Mouse (Mus musculus): ENCODE measurements around the gene Rhebl1. TPM values are rescaled to one million over a fixed set of nuclear protein-coding genes. Genes with fewer than 3 reads are reported as not detected.

Gene Rhebl1
- total and polyA plus RNA-seq, 2 experiments from 2014 or later, result 10.2 to 25.7 TPM

- DNase-seq (ENCODE audit: low spot score), result peak; percentile 98
- Histone ChIP-seq H3K27me3 (ENCODE audit: insufficient read depth, low read length) (no peaks in the 10 kb centered on the region), H3K4me1 (ENCODE audit: insufficient read depth, low read length) (peaks cover 27% of the 10 kb centered on the region), H3K4me2 (ENCODE audit: low read depth, low read length) (peak overlapping the region; percentile 99), H3K9ac (replicated peaks; ENCODE audit: low read length) (peak overlapping the region; percentile 99), H3K4me3 (ENCODE audit: low read length) (peak overlapping the region; percentile 100), H3K27ac (peak overlapping the region; percentile 100), H3K36me3 (ENCODE audit: insufficient read depth, low read length) (no peaks in the 10 kb centered on the region), H3K9me3 (ENCODE audit: low read length) (no peaks in the 10 kb centered on the region)
- WGBS, result 2% methylated on average over 47 of the region's 51 CpGs
- peak; percentile 28; the same call in 1 of the 2 replicates for TF ChIP-seq CTCF (IDR thresholded peaks at IDR 0.05; ENCODE audit: low read depth)
- ATAC-seq, result peak; percentile 88
Measured at GRCm38 (mm10) chr15:98871916-98872888, 22.1 kb downstream of the Rhebl1 start.

DNA sequence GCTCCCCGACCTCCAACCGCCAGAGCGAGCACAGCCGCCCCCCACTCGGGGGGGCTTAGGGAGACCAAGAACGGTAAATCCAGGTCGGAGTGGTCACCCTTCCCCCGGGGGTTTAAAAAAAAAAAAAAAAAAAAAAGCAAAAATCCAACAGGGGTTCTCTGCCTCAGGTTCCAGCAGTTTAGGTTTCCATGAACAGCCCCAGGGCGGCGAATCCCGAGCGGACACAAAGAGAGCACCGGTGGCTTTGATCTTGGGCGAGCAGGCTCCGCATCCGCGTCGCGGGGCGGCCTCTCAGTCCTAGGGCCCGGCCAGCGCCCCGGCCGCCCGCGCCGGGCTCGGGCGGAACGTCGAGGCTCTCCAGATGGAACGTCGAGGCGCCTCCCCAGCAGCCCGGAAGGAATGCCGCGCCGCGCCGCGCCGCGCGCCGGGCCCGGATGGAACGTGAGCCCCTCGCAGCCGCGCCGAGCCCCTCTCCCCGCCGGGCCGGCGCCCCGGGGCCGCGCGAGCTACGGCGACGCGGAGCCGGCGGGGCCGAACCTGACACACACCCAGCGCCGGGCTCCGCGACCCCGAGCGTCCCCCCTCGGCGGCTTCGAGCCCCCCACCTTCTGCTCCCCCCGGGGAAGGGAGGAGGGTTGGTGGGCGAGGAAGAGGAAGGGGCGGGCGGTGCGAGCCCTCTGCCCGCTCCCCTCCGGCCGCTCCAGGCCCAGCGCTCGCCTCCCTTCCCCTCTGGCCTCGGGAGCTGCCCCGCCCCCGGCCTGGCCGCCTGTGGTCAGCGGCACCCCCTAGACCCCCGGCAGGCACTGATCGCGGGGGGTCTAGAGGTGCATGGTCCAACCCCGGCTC lies 23.0 kb downstream of the Rhebl1 start, which contains the start of gene Kmt2d:
Gene Kmt2d (minus strand): TSS at position 135 of the 846 bp plus-strand sequence.
- Histone ChIP-seq H3K27ac (peak within 1 kb of the TSS; percentile 100), H3K9ac (replicated peaks; ENCODE audit: low read length) (peak within 1 kb of the TSS; percentile 99), H3K4me3 (ENCODE audit: low read length) (peak within 1 kb of the TSS; percentile 100), H3K9me3 (ENCODE audit: low read length) (no peaks in the 10 kb centered on the region), H3K27me3 (ENCODE audit: insufficient read depth, low read length) (no peaks in the 10 kb centered on the region), H3K36me3 (ENCODE audit: insufficient read depth, low read length) (peaks cover under 1% of the 10 kb centered on the region; the same call in 1 of the 2 replicates), H3K4me2 (ENCODE audit: low read depth, low read length) (peak within 1 kb of the TSS; percentile 99), H3K4me1 (ENCODE audit: insufficient read depth, low read length) (peaks cover 31% of the 10 kb centered on the region)
- ATAC-seq (peak; percentile 51), DNase-seq (ENCODE audit: low spot score) (peak; percentile 63)
- TF ChIP-seq CTCF (IDR thresholded peaks at IDR 0.05; ENCODE audit: low read depth), result no peak
- under 1% methylated on average over 84 of the region's 94 CpGs for WGBS

GRCm38 (mm10) chr15:98870179-98871069 lies 23.9 kb downstream of the Rhebl1 start:
- Histone ChIP-seq H3K4me3 (ENCODE audit: low read length) (peak overlapping the region; percentile 100), H3K27me3 (ENCODE audit: insufficient read depth, low read length) (no peaks in the 10 kb centered on the region), H3K9me3 (ENCODE audit: low read length) (no peaks in the 10 kb centered on the region), H3K9ac (replicated peaks; ENCODE audit: low read length) (peak overlapping the region; percentile 99), H3K36me3 (ENCODE audit: insufficient read depth, low read length) (peaks cover 9% of the 10 kb centered on the region), H3K4me2 (ENCODE audit: low read depth, low read length) (peak overlapping the region; percentile 99), H3K27ac (peak overlapping the region; percentile 100), H3K4me1 (ENCODE audit: insufficient read depth, low read length) (peaks cover 31% of the 10 kb centered on the region)
- no peak for TF ChIP-seq CTCF (IDR thresholded peaks at IDR 0.05; ENCODE audit: low read depth)
- WGBS, result 0% methylated on average over 16 of the region's 16 CpGs
- DNase-seq (ENCODE audit: low spot score) (peak; percentile 45), ATAC-seq (no peak)

DNA sequence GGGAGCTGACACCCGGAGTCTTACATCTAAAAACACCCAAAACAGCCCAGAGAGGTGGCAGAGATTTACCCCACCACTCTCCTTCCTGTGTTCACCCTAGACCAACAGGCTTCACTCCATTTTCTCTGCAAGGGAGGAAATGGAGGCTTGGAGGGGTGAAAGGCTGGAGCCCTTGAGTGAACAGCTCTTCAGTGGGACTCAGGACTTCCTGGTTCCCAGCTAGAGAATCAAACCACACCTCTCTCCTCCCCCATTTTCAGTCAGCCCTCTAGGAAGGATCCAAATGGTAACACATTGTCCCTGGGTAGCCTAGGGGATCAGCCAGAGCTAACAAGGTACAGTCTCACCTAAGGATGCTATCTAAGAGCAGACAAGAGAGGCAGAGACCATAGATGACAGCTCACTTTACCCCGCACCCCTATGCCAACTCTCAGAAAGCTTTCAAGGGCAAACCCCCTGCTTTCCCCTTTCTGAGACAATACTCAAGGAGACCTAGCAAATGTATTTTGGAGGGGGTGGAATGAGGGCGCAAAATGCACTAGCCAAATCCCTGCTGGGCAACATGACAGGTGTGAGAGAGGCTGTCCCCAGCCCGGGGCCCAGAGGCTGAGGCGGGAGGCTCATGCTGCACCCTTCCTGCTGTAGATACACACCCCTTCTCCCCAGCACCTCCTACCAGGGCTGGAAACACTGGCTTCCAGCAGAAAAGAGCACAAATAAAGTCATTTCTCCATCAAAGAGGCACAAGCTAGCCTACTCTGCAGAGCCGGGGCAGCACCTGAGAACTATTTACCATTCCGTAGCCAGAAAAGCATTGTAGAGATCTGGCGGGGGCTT lies 24.8 kb downstream of the Rhebl1 start:
- Histone ChIP-seq H3K36me3 (ENCODE audit: insufficient read depth, low read length) (peaks cover 18% of the 10 kb centered on the region), H3K9me3 (ENCODE audit: low read length) (no peaks in the 10 kb centered on the region), H3K4me1 (ENCODE audit: insufficient read depth, low read length) (peaks cover 31% of the 10 kb centered on the region), H3K9ac (replicated peaks; ENCODE audit: low read length) (peak overlapping the region; percentile 99), H3K27ac (no peak overlapping the region; the same call in 1 of the 2 replicates), H3K4me3 (ENCODE audit: low read length) (peak overlapping the region; percentile 100), H3K4me2 (ENCODE audit: low read depth, low read length) (peak overlapping the region; percentile 99), H3K27me3 (ENCODE audit: insufficient read depth, low read length) (no peaks in the 10 kb centered on the region)
- no peak for TF ChIP-seq CTCF (IDR thresholded peaks at IDR 0.05; ENCODE audit: low read depth)
- 10% methylated on average over 8 of the region's 8 CpGs for WGBS
- DNase-seq (ENCODE audit: low spot score) (no peak), ATAC-seq (no peak)

GRCm38 (mm10) chr15:98868346-98869063 lies 25.8 kb downstream of the Rhebl1 start:
- TF ChIP-seq CTCF (IDR thresholded peaks at IDR 0.05; ENCODE audit: low read depth), result no peak
- peak overlapping the region; percentile 99 for H3K9ac ChIP-seq (replicated peaks; ENCODE audit: low read length)
- H3K27me3 ChIP-seq (ENCODE audit: insufficient read depth, low read length), result no peaks in the 10 kb centered on the region
- WGBS, result 26% methylated on average over 11 of the region's 11 CpGs
- DNase-seq (ENCODE audit: low spot score) (no peak), ATAC-seq (no peak)
- peak overlapping the region; percentile 15; the same call in 1 of the 2 replicates for H3K27ac ChIP-seq
- H3K4me2 ChIP-seq (ENCODE audit: low read depth, low read length), result peak overlapping the region; percentile 99
- H3K4me1 ChIP-seq (ENCODE audit: insufficient read depth, low read length), result peaks cover 31% of the 10 kb centered on the region
- H3K9me3 ChIP-seq (ENCODE audit: low read length), result no peaks in the 10 kb centered on the region
- peak overlapping the region; percentile 100 for H3K4me3 ChIP-seq (ENCODE audit: low read length)
- H3K36me3 ChIP-seq (ENCODE audit: insufficient read depth, low read length), result peaks cover 28% of the 10 kb centered on the region
